In the genomic region with DNA sequence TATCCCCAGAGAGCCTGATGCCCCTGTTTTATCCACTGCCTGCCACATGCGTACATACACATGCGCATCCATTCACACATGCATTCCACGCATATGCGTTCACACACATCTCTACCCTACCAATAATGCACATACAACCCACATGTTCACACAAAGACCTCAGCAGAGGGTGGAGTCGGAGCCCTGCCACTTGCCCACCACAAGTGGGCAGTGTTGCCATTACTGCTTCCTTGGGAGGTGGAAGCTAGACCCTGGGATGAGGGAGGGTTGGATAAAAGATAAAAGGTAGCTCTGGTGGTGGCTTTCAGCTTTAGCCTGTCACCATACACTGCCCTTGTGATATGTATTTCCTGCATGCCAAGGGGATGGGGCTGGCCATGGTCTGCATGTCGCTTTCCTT, we compare ENCODE assay signal across 9 mouse cellular contexts. TPM values are rescaled to one million over a fixed set of nuclear protein-coding genes. Genes with fewer than 3 reads are reported as not detected.
DNase-seq lines count a peak whose midpoint lies in the region; ATAC-seq and TF ChIP-seq lines count a peak whose summit lies in the region.
"Had no signal": no experiment of that assay in that cellular context is flagged by ENCODE, and none has a peak within 500 bp of the region (broad histone marks: within the 10 kb centered on the region; RNA-seq: fewer than 3 reads in every experiment).

No protein-coding gene starts in this region.

- H3K4me2 ChIP-seq in neural tube, embryonic 15.5 days: 0 out of 2 replicates have a peak overlapping the region, but pooled peaks have one; percentile 25

- peak; percentile 95 for TF ChIP-seq CTCF in gastrocnemius, adult 2 months (IDR thresholded peaks at IDR 0.05)

- H3K4me1 ChIP-seq in neural tube, embryonic 15.5 days: peaks cover 14% of the 10 kb centered on the region

- intact Hi-C loops in gastrocnemius, adult 2 months (cut with DNase I): loop anchor here (1.0 to 2.0 kb wide), 2 partner anchors 29 to 198 kb away; no protein-coding TSS in a partner anchor

- no peaks in the 10 kb centered on the region for H3K27me3 ChIP-seq in neural tube, embryonic 15.5 days (replicated peaks)

- peak; percentile 52 to 68 for DNase-seq in left cerebral cortex, adult 18-20 months (ENCODE audit: low spot score in 2 of 2)
- DNase-seq in left cerebral cortex, adult 8-10 months (ENCODE audit: low spot score in 2 of 2): no peak
- DNase-seq in MEL-GATA-1-ER (ENCODE audit: extremely low read depth, low read depth): peak; percentile 3
- peak; percentile 28 for DNase-seq in cerebellum, adult 8-10 months
- peak; percentile 72 for DNase-seq in gastrocnemius, adult 2 months
- peak; percentile 56 to 64 for DNase-seq in layer of hippocampus, postnatal 14 days (ENCODE audit: low spot score in 2 of 2)
- DNase-seq in natural killer cell, adult 2 months (ENCODE audit: low spot score in 2 of 2): no peak

- 89% methylated on average over 6 of the region's 6 CpGs for WGBS in neural tube, embryonic 15.5 days

- no peak for ATAC-seq in neural tube, embryonic 15.5 days (ENCODE audit: low FRiP score)

- no peak overlapping the region for H3K27ac ChIP-seq in gastrocnemius, adult 2 months
- H3K27ac ChIP-seq in neural tube, embryonic 15.5 days (replicated peaks): no peak overlapping the region

- H3K9me3 ChIP-seq in neural tube, embryonic 15.5 days (replicated peaks): no peaks in the 10 kb centered on the region

- no peak overlapping the region for H3K9ac ChIP-seq in neural tube, embryonic 15.5 days (replicated peaks)

- H3K36me3 ChIP-seq in neural tube, embryonic 15.5 days: no peaks in the 10 kb centered on the region

- H3K4me3 ChIP-seq in gastrocnemius, adult 2 months: no peak overlapping the region
- H3K4me3 ChIP-seq in neural tube, embryonic 15.5 days (replicated peaks): no peak overlapping the region
- H3K4me3 ChIP-seq: myocyte had no signal

RNA-seq across cellular contexts. Expression of a gene that starts 1.9 kb away (rescaled TPM):
- total RNA-seq in left cerebral cortex, adult 18-20 months (2021): 1 to 10 TPM; 5.4 to 5.8 TPM
- 1 to 10 TPM; 5.4 to 7.2 (median 6.0) TPM for total RNA-seq in left cerebral cortex, adult 8-10 months (2022)
- 1 to 10 TPM; 4.0 to 4.8 TPM for total RNA-seq in gastrocnemius, adult 2 months (2021)
- total RNA-seq in layer of hippocampus, postnatal 14 days (2021): 1 to 10 TPM; 2.1 to 4.4 TPM
- 354 and 420 TPM in 2 replicates for polyA plus RNA-seq in neural tube, embryonic 15.5 days (2015; fragmentation: Nextera tagmentation; extraction: Ambion mirVana)

RNA-seq across cellular contexts. Expression of a gene that starts 2.6 kb away (rescaled TPM):
- 1 to 10 TPM; 4.0 to 4.3 TPM for total RNA-seq in left cerebral cortex, adult 18-20 months (2021)
- 1 to 10 TPM; 4.9 to 7.3 (median 5.8) TPM for total RNA-seq in left cerebral cortex, adult 8-10 months (2022)
- total RNA-seq in gastrocnemius, adult 2 months (2021): 10 to 100 TPM; 10.3 to 12.4 TPM
- 1 to 10 TPM; 2.7 to 5.2 TPM for total RNA-seq in layer of hippocampus, postnatal 14 days (2021)
- polyA plus RNA-seq in neural tube, embryonic 15.5 days (2015; fragmentation: Nextera tagmentation; extraction: Ambion mirVana): 3.3 and 4.6 TPM in 2 replicates

RNA-seq across cellular contexts. Expression of a gene that starts 17.4 kb away (rescaled TPM):
- not detected for total RNA-seq in left cerebral cortex, adult 18-20 months (2021)
- total RNA-seq in left cerebral cortex, adult 8-10 months (2022): 1 to 10 TPM in 1 of 4 experiments, not detected in 3; 1.3 TPM
- not detected for total RNA-seq in gastrocnemius, adult 2 months (2021)
- not detected for total RNA-seq in layer of hippocampus, postnatal 14 days (2021)
- 0.72 TPM in 1 of 2 replicates, not detected in the other for polyA plus RNA-seq in neural tube, embryonic 15.5 days (2015; fragmentation: Nextera tagmentation; extraction: Ambion mirVana)
- polyA plus RNA-seq: myocyte had no signal

Comparison
In these comparisons a context has a peak if more than half of its experiments do, and no peak if none do; other contexts are left out.
1. DNase-seq: peak in left cerebral cortex, adult 18-20 months (2 of 2), MEL-GATA-1-ER (single experiment), cerebellum, adult 8-10 months (single experiment), gastrocnemius, adult 2 months (single experiment) and layer of hippocampus, postnatal 14 days (2 of 2); none in left cerebral cortex, adult 8-10 months (0 of 2) and natural killer cell, adult 2 months (0 of 2).